Mouse (Mus musculus) liver, postnatal 0 days (tissue): ENCODE results near the gene Irf2bpl. TPM values are rescaled to one million over a fixed set of nuclear protein-coding genes. Genes with fewer than 3 reads are reported as not detected.

Source experiments
- ATAC-seq: fragments of 200-750 bp; cut with Nextera tagmentation; 2 replicates; pipeline ENCODE4 v1.8.0; 2017; ENCODE audit warnings: mild to moderate bottlenecking, moderate library complexity
- DNase-seq: peaks from one replicate; pipeline ENCODE4 v3.0.0-alpha.2; 2016
- H3K27ac ChIP-seq: fragments of 300-500 bp; sonication (generic); 2 replicates; pipeline ENCODE4 v1.5.1; 2014; ENCODE audit warnings: antibody characterized with exemption, moderate library complexity, mild to moderate bottlenecking, low read depth
- H3K27me3 ChIP-seq: fragments of 300-500 bp; sonication (generic); 2 replicates; pipeline ENCODE4 v1.6.1; 2014; ENCODE audit warnings: low read length, control low read depth, mixed read lengths; ENCODE audit not compliant: insufficient read depth
- H3K36me3 ChIP-seq: fragments of 300-500 bp; sonication (generic); replicated peaks from 2 replicates; pipeline ENCODE4 v1.6.1; 2014; ENCODE audit warnings: mild to moderate bottlenecking, control low read depth, low read length, moderate library complexity, mixed read lengths; ENCODE audit not compliant: insufficient read depth
- H3K4me1 ChIP-seq: fragments of 300-500 bp; sonication (generic); 2 replicates; pipeline ENCODE4 v1.6.1; 2014; ENCODE audit warnings: antibody characterized with exemption, mild to moderate bottlenecking, control low read depth; ENCODE audit not compliant: insufficient read depth
- H3K4me2 ChIP-seq: fragments of 300-500 bp; sonication (generic); 2 replicates; pipeline ENCODE4 v1.6.1; 2014; ENCODE audit warnings: low read depth, mild to moderate bottlenecking, low read length, moderate library complexity, mixed read lengths
- H3K4me3 ChIP-seq: fragments of 300-500 bp; sonication (generic); 2 replicates; pipeline ENCODE4 v1.5.1; 2014; ENCODE audit warnings: low read depth, low read length
- H3K9ac ChIP-seq: fragments of 300-500 bp; sonication (generic); replicated peaks from 2 replicates; pipeline ENCODE4 v1.6.1; 2014; ENCODE audit warnings: mild to moderate bottlenecking, moderate library complexity
- H3K9me3 ChIP-seq: fragments of 300-500 bp; sonication (generic); 2 replicates; pipeline ENCODE4 v1.6.1; 2016; ENCODE audit warnings: mild to moderate bottlenecking, control low read depth, low read length, mixed read lengths
- CTCF ChIP-seq: sonication (generic); IDR thresholded peaks from 2 replicates; pipeline ENCODE4 v1.5.1; 2016; ENCODE audit warnings: antibody characterized with exemption, low read depth
- EP300 ChIP-seq: IDR thresholded peaks from 2 replicates; pipeline ENCODE4 v1.6.1; 2016; ENCODE audit warnings: antibody characterized with exemption, low read depth, mild to moderate bottlenecking
- whole genome bisulfite sequencing: fragments of 180-500 bp; shearing (Covaris S2); extraction: QIAGEN DNeasy Blood & Tissue Kit; methylation state at CpG from one replicate; pipeline ENCODE4 v1.1.7; 2014; ENCODE audit not compliant: insufficient replicate concordance; 5-methylcytosine and 5-hydroxymethylcytosine counted together
- polyA plus RNA-seq: library from polyadenylated mRNA; unstranded; fragments of >200 nt; fragmentation: Nextera tagmentation; extraction: Ambion mirVana; gene quantifications from 2 replicates; pipeline ENCODE4 v1.2.1, GENCODE M21; 2015

Irf2bpl gene
- polyA plus RNA-seq, 1 experiment from 2014 or later: 5.0 TPM

GRCm38 (mm10) chr12:86867271-86868223 is 17.1 kb downstream of the Irf2bpl start:
- Histone ChIP-seq H3K9ac (no peak overlapping the region), H3K9me3 (no peaks in the 10 kb centered on the region), H3K4me3 (no peak overlapping the region), H3K36me3 (no peaks in the 10 kb centered on the region), H3K4me2 (no peak overlapping the region), H3K4me1 (no peaks in the 10 kb centered on the region), H3K27me3 (no peaks in the 10 kb centered on the region), H3K27ac (no peak overlapping the region)
- 52% methylated on average over 14 of the region's 14 CpGs for WGBS
- no peak for DNase-seq
- TF ChIP-seq EP300 (no peak), CTCF (no peak)
- peak; percentile 56 for ATAC-seq

GRCm38 (mm10) chr12:86864316-86865020 is 20.1 kb downstream of the Irf2bpl start:
- no peak overlapping the region for H3K9ac ChIP-seq
- no peak overlapping the region for H3K27ac ChIP-seq
- ATAC-seq (no peak), DNase-seq (no peak)
- no peak overlapping the region for H3K4me3 ChIP-seq
- H3K36me3 ChIP-seq: no peaks in the 10 kb centered on the region
- peaks cover 11% of the 10 kb centered on the region for H3K4me1 ChIP-seq
- H3K27me3 ChIP-seq: no peaks in the 10 kb centered on the region
- 78% methylated on average over 5 of the region's 5 CpGs for WGBS
- H3K4me2 ChIP-seq: no peak overlapping the region
- no peak for TF ChIP-seq CTCF
- TF ChIP-seq EP300: no peak
- H3K9me3 ChIP-seq: no peaks in the 10 kb centered on the region

- no peak overlapping the region for H3K4me2 ChIP-seq
- peaks cover 22% of the 10 kb centered on the region for H3K4me1 ChIP-seq
- no peaks in the 10 kb centered on the region for H3K9me3 ChIP-seq
- H3K4me3 ChIP-seq: no peak overlapping the region
- H3K27me3 ChIP-seq: no peaks in the 10 kb centered on the region
- H3K9ac ChIP-seq: no peak overlapping the region; the same call in 1 of the 2 replicates
- whole genome bisulfite sequencing: 47% methylated on average over 10 of the region's 10 CpGs
- ATAC-seq (peak; percentile 45; the same call in 1 of the 2 replicates), DNase-seq (no peak)
- no peak overlapping the region for H3K27ac ChIP-seq
- no peaks in the 10 kb centered on the region for H3K36me3 ChIP-seq
- no peak for TF ChIP-seq CTCF
- no peak for TF ChIP-seq EP300
These were observed 24.4 kb downstream of the Irf2bpl start for GRCm38 (mm10) chr12:86859924-86860790.

- ATAC-seq (peak; percentile 27; the same call in 1 of the 2 replicates), DNase-seq (no peak)
- Histone ChIP-seq H3K4me3 (no peak overlapping the region), H3K4me2 (no peak overlapping the region), H3K4me1 (peaks cover 22% of the 10 kb centered on the region), H3K9me3 (no peaks in the 10 kb centered on the region), H3K36me3 (no peaks in the 10 kb centered on the region), H3K27me3 (no peaks in the 10 kb centered on the region), H3K9ac (no peak overlapping the region), H3K27ac (0 out of 2 replicates have a peak overlapping the region, but pooled peaks have one; percentile 11)
- TF ChIP-seq EP300 (no peak), CTCF (no peak)
- WGBS: 52% methylated on average over 6 of the region's 6 CpGs
These were observed 25.4 kb downstream of the Irf2bpl start for GRCm38 (mm10) chr12:86858983-86859872.

GRCm38 (mm10) chr12:86858498-86858897 is 26.1 kb downstream of the Irf2bpl start:
- Histone ChIP-seq H3K4me3 (no peak overlapping the region), H3K4me1 (peaks cover 22% of the 10 kb centered on the region), H3K27ac (no peak overlapping the region), H3K9ac (no peak overlapping the region), H3K9me3 (no peaks in the 10 kb centered on the region), H3K27me3 (no peaks in the 10 kb centered on the region), H3K4me2 (no peak overlapping the region), H3K36me3 (no peaks in the 10 kb centered on the region)
- ATAC-seq (no peak), DNase-seq (no peak)
- TF ChIP-seq CTCF: no peak
- TF ChIP-seq EP300: no peak
- 86% methylated on average over 4 of the region's 4 CpGs for WGBS
